Mouse (Mus musculus) erythroblast, embryonic 14.5 days (primary cell): ENCODE measurements around the gene Ceacam16. TPM values are rescaled to one million over a fixed set of nuclear protein-coding genes. Genes with fewer than 3 reads are reported as not detected.

ENCODE experiments used
- H3K27me3 ChIP-seq: 2 replicates; pipeline ENCODE4 v1.6.1; 2012; ENCODE audit warnings: inconsistent platforms; ENCODE audit not compliant: control insufficient read depth
- H3K36me3 ChIP-seq: 2 replicates; pipeline ENCODE4 v1.6.1; 2012; ENCODE audit warnings: mild to moderate bottlenecking, inconsistent platforms; ENCODE audit not compliant: control insufficient read depth
- H3K4me1 ChIP-seq: 2 replicates; pipeline ENCODE4 v1.6.1; 2012; ENCODE audit warnings: inconsistent platforms; ENCODE audit not compliant: control insufficient read depth
- H3K4me3 ChIP-seq: replicated peaks from 2 replicates; pipeline ENCODE3; 2012; ENCODE audit warnings: moderate library complexity, mild to moderate bottlenecking, inconsistent platforms
- H3K9me3 ChIP-seq: 2 replicates; pipeline ENCODE4 v1.6.1; 2012; ENCODE audit warnings: low read length, inconsistent platforms, mixed read lengths; ENCODE audit not compliant: control insufficient read depth
- GATA1 ChIP-seq: IDR thresholded peaks from 2 replicates; pipeline ENCODE4 v1.6.1; 2012; ENCODE audit warnings: low read length, inconsistent platforms, mixed read lengths
- TAL1 ChIP-seq: IDR thresholded peaks from 3 replicates; pipeline ENCODE4 v1.6.1; 2012; ENCODE audit warnings: low read length, inconsistent platforms, mixed read lengths
- polyA plus RNA-seq: library from polyadenylated mRNA; stranded (reverse); fragments of >175 nt; gene quantifications from 2 replicates; pipeline ENCODE4 v1.2.3, GENCODE M21; 2012

Gene Ceacam16
- not detected in 2 replicates for polyA plus RNA-seq

DNA sequence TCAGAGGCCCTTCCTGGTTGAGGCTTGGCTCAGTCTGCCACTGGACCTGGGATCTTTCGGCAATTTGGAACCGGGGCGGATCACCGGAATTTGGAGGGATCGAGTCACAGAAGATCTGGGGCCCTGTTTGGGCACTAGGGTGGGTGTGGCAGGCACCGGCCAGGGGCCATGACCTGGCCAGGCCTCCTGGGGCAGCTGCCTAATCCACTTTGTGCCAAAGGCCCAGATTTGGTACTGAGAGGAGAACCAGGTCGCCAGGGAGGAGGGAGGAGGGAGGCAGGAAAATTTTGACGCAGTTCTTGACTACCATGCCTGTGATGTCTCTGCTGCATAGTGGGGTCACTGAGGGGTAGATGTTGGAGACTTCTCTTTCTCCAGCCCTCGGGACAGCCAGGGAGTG lies at the start of gene Ceacam16:
Gene Ceacam16, minus strand, starts transcription at position 101 of the 400 bp plus-strand sequence.
- TF ChIP-seq TAL1 (no peak), GATA1 (no peak)
- Histone ChIP-seq H3K27me3 (no peaks in the 10 kb centered on the region), H3K9me3 (no peaks in the 10 kb centered on the region), H3K4me1 (no peaks in the 10 kb centered on the region), H3K4me3 (no peak within 1 kb of the TSS), H3K36me3 (no peaks in the 10 kb centered on the region)

DNA sequence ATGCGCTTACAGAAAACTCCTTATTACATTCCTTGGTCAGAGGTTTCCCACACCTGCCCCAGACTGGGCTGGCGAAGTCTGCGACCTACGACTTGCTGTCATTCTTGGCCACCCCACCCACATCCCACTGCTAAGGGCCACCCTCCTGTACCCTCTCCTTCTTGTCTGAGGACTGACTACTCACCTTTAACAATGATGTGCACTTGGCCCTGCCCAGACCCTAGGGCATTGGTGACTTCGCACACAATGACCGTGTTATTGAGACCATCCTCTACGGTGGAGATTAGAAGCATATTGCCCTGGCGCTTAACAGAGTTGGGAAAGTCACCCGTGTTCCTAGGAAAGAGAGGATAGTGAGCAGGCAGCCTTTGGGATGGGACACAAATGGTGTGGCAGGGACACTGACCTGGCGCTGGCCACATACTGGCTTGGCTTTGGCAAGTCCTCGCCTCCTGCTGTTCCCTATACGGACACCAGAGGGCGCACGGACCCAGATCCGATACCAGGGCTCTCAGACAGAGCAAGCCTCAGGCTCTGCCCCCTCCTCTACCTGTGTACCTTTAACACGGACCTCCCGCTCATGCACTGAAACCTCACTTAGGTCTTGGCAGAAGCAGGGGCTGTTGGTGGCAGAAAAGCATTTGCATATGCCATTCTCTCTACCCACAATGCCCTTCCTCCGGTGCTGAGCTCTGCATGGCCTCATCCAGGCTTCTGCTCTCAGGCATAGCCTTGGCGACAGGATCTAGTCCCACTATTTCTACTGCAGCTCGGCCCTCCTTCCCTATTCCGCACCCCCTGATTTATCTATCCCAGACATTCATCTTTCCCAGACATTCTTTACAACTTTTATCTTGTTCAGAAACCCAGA lies 49.6 kb upstream of the Ceacam16 start:
- Histone ChIP-seq H3K9me3 (no peaks in the 10 kb centered on the region), H3K4me1 (no peaks in the 10 kb centered on the region), H3K27me3 (no peaks in the 10 kb centered on the region), H3K36me3 (no peaks in the 10 kb centered on the region), H3K4me3 (no peak overlapping the region)
- no peak for TF ChIP-seq TAL1
- TF ChIP-seq GATA1: no peak

GRCm38 (mm10) chr7:19889881-19890280 lies 28.8 kb upstream of the Ceacam16 start:
- no peaks in the 10 kb centered on the region for H3K9me3 ChIP-seq
- H3K36me3 ChIP-seq: no peaks in the 10 kb centered on the region
- H3K4me3 ChIP-seq: no peak overlapping the region
- H3K27me3 ChIP-seq: no peaks in the 10 kb centered on the region
- no peak for TF ChIP-seq TAL1
- no peak for TF ChIP-seq GATA1
- no peaks in the 10 kb centered on the region for H3K4me1 ChIP-seq

DNA sequence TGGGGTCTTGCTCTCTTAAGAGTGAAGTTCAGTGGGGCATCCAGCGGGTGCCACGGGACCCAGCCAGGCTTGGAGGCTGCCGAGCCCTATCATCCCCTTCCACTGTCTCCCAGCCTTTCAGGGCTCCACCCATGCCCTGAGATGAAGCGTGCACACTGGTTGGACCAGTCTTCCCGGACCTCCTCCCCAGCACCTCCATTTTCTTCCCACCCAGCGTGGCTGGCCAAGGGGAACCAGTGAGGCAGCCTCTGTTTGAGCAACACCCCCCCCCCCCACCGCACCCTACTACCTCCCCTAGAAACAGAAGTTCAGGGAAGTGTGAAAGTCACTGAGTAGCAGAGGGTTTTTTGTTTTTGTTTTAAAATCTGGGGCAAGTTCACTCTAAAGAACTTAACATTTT lies 26.8 kb upstream of the Ceacam16 start, which contains the start of gene Ceacam19:
Gene Ceacam19, minus strand, starts transcription at position 117 of the 400 bp plus-strand sequence.
- Histone ChIP-seq H3K36me3 (no peaks in the 10 kb centered on the region), H3K4me1 (no peaks in the 10 kb centered on the region), H3K27me3 (no peaks in the 10 kb centered on the region), H3K4me3 (no peak within 1 kb of the TSS), H3K9me3 (no peaks in the 10 kb centered on the region)
- TF ChIP-seq TAL1 (no peak), GATA1 (no peak)

DNA sequence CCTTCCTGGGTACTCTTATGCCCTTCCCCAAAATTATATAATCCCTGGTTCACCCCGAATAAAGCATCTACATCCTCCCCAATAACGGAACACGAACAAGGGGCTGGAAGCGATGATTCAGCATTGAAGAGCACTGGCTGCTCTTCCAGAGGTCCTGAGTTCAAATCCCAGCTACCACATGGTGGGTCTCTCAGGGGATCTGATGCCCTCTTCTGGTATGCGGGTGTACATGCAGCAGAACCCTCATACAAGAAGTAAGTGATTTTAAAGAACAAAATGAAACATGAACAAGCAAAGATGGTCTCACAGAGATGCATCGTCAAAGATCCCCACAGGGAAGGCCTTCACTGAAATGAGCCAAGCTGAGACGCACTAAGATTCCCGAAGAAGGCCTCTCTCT lies 19.7 kb upstream of the Ceacam16 start:
- no peaks in the 10 kb centered on the region for H3K27me3 ChIP-seq
- H3K9me3 ChIP-seq: no peaks in the 10 kb centered on the region
- H3K36me3 ChIP-seq: no peaks in the 10 kb centered on the region
- H3K4me3 ChIP-seq: no peak overlapping the region
- TF ChIP-seq GATA1: no peak
- no peak for TF ChIP-seq TAL1
- no peaks in the 10 kb centered on the region for H3K4me1 ChIP-seq

DNA sequence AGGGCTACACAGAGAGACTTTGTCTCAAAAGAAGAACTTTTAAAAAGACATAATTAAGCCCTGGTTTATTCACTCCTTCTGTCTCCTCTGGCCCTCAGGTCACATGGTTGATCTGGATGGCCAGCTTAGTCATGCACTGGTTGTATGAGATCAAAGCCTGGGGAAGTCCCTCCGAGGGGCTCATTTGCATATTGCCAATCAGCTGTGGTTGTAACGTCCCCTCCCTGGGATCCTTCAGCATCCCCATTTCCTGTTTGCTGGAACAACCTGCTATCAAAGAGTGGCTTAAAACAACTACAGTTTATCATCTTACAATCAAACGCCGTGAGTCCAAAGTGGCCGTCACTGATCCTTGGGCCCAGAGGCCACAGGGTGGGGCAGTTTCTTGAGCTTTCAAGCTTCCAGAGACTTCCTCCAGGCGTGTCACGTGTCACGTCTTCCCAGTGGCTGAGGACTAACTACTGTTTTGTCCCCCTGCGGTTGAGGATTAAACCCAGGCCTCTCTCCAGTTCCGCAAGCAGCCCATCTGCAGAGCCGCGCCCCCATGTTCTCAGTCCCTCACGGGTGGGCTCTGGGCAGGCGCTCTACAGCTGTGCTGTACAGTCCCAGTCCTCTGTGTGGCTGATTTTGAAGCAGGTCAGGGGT lies 15.8 kb upstream of the Ceacam16 start:
- Histone ChIP-seq H3K27me3 (no peaks in the 10 kb centered on the region), H3K4me1 (no peaks in the 10 kb centered on the region), H3K4me3 (no peak overlapping the region), H3K36me3 (no peaks in the 10 kb centered on the region), H3K9me3 (no peaks in the 10 kb centered on the region)
- TF ChIP-seq GATA1 (no peak), TAL1 (no peak)

DNA sequence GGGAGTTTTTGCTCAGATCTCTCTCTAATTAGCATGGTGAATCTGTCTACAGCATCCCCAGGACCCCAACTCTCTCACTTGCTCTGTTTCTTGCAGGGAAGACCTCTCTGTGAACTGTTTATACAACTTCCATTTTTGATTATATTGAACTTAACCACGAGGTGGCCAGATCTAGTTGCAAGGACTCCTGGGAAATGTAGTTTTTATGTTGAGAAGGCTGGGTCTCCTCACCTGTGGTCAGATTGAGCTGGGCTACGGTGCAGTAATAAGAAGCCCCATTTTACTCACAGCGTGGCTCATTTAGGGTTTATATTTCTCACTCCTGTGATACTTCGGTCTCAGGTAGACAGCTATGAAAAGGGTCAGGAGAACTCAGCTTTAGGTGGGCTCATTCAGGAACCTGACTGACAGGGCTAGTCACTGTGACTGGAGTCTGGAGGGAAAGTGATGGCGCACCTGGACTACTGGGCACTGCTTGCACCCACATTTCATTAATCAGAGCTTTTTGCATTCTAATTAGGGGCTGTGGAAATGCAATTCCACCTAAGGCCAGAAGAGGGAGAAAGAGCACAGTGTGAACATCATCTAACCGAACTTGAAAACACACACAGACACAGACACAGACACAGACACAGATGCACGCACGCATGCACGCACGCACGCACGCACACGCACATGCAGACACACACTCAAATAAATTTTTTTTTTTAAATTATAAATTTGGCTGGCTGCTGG lies 15.0 kb upstream of the Ceacam16 start:
- no peaks in the 10 kb centered on the region for H3K27me3 ChIP-seq
- TF ChIP-seq GATA1: no peak
- no peaks in the 10 kb centered on the region for H3K4me1 ChIP-seq
- H3K4me3 ChIP-seq: no peak overlapping the region
- no peaks in the 10 kb centered on the region for H3K9me3 ChIP-seq
- no peaks in the 10 kb centered on the region for H3K36me3 ChIP-seq

- H3K4me1 ChIP-seq: no peaks in the 10 kb centered on the region
- no peak overlapping the region for H3K4me3 ChIP-seq
These were observed 11.0 kb upstream of the Ceacam16 start for GRCm38 (mm10) chr7:19871943-19872601.

More at GRCm38 (mm10) chr7:19871943-19872601, 11.0 kb upstream of the Ceacam16 start:
- no peaks in the 10 kb centered on the region for H3K27me3 ChIP-seq
- no peaks in the 10 kb centered on the region for H3K9me3 ChIP-seq
- no peaks in the 10 kb centered on the region for H3K36me3 ChIP-seq
- TF ChIP-seq GATA1 (no peak), TAL1 (no peak)
